Mouse (Mus musculus): ENCODE results near the gene Tmcc3.

Gene Tmcc3

GRCm38 (mm10) chr10:94555394-94555793 lies 243.6 kb downstream of the Tmcc3 start:
- no peak for DNase-seq

- no peak for DNase-seq
Measured at GRCm38 (mm10) chr10:94557428-94558149, 245.8 kb downstream of the Tmcc3 start.

- no peak for DNase-seq
Measured at GRCm38 (mm10) chr10:94558826-94559225, 247.1 kb downstream of the Tmcc3 start.

- no peak for DNase-seq
Measured at GRCm38 (mm10) chr10:94561351-94561750, 249.6 kb downstream of the Tmcc3 start.

GRCm38 (mm10) chr10:94562188-94562587 lies 250.4 kb downstream of the Tmcc3 start:
- DNase-seq: peak; percentile 40 to 66

GRCm38 (mm10) chr10:94562991-94563390 lies 251.2 kb downstream of the Tmcc3 start:
- DNase-seq: no peak

GRCm38 (mm10) chr10:94565410-94566221 lies 253.9 kb downstream of the Tmcc3 start:
- no peak for DNase-seq

- no peak for DNase-seq
Measured at GRCm38 (mm10) chr10:94566222-94566868, 254.6 kb downstream of the Tmcc3 start.

- no peak for DNase-seq
Measured at GRCm38 (mm10) chr10:94567251-94567650, 255.5 kb downstream of the Tmcc3 start.

- DNase-seq: peak; percentile 62 to 70
Measured at GRCm38 (mm10) chr10:94567915-94568314, 256.2 kb downstream of the Tmcc3 start.

GRCm38 (mm10) chr10:94568867-94569266 lies 257.1 kb downstream of the Tmcc3 start:
- DNase-seq: no peak

- no peak for DNase-seq
Measured at GRCm38 (mm10) chr10:94569731-94570130, 258.0 kb downstream of the Tmcc3 start.

GRCm38 (mm10) chr10:94571927-94572620 lies 260.3 kb downstream of the Tmcc3 start:
- DNase-seq: peak in 1 of 2 experiments; percentile 30

- DNase-seq: no peak
Measured at GRCm38 (mm10) chr10:94572772-94573171, 261.0 kb downstream of the Tmcc3 start.

- DNase-seq: no peak
Measured at GRCm38 (mm10) chr10:94574451-94575333, 262.9 kb downstream of the Tmcc3 start.

GRCm38 (mm10) chr10:94575958-94576357 lies 264.2 kb downstream of the Tmcc3 start:
- DNase-seq: no peak

- DNase-seq: no peak
Measured at GRCm38 (mm10) chr10:94578870-94579269, 267.1 kb downstream of the Tmcc3 start.

GRCm38 (mm10) chr10:94581384-94581783 lies 269.6 kb downstream of the Tmcc3 start:
- DNase-seq: no peak

GRCm38 (mm10) chr10:94583714-94584113 lies 272.0 kb downstream of the Tmcc3 start:
- no peak for DNase-seq

GRCm38 (mm10) chr10:94584851-94585359 lies 273.2 kb downstream of the Tmcc3 start:
- DNase-seq: peak; percentile 25

- no peak for DNase-seq
Measured at GRCm38 (mm10) chr10:94585819-94586218, 274.1 kb downstream of the Tmcc3 start.

- no peak for DNase-seq
Measured at GRCm38 (mm10) chr10:94588976-94589375, 277.2 kb downstream of the Tmcc3 start.
